Mouse (Mus musculus): ENCODE results near the gene Rgs1.

DNA sequence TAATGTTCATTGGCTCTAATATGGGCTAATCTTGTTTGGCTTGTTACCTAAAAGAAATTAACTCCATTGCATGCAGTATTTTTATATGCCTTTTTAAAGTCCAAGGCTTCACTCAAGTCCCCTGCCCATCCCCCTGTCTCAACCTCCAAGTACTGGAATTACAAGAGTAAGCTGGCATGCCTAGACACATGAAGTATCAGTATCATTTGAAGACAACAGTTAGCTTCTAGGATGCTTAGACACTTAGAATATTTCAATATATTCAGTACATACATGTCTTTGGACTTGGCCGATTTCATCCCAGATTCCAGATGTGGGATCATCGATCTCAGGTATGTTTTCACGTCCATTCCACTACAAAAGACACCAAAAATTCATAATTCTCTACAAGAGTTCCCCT lies 836 bp downstream of the Rgs1 start:
- no peak for TF ChIP-seq CTCF (conservative IDR thresholded peaks at IDR 0.05; ENCODE audit: low read length)
- no peak for TF ChIP-seq NANOG (IDR thresholded peaks at IDR 0.05; ENCODE audit: borderline replicate concordance, low read length)
